In the genomic region with DNA sequence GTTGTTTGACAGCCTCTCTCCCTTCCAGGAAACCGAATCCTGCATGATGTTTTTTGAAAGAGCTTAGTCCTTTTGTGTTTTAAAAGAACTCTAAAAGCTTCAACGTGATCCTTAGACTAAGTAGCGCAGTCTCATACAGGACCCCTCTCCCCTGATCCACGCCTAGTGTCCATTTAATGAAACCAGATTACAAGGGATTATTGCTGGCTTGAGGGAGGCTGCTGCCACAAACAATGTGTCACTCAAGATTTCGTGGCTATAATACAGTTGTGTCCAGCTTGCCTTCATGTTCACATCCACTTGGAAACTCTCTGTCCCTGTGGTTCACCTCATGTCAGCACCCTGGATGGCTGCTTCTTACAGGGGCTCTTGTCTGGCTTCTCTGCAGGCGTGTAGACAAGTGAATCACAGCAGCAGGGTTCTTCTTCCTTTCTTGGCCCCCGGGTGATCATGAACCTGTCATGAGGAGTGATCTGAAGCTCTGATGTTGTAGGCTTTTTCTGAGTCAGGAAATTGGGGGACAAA, we compare ENCODE assay signal across 23 mouse cellular contexts.
"Had no signal": no experiment of that assay in that cellular context is flagged by ENCODE, and none has a peak within 500 bp of the region (broad histone marks: within the 10 kb centered on the region; RNA-seq: fewer than 3 reads in every experiment).

No protein-coding gene starts in this region.

- DNase-seq: gastrocnemius, postnatal 14 days; gastrocnemius, postnatal 36 days; heart, adult 18-20 months; heart, postnatal 14 days; heart, postnatal 36 days; kidney, adult 11 months; kidney, adult 2 months; kidney, adult 9 months; kidney, postnatal 14 days; kidney, postnatal 36 days; layer of hippocampus, adult 9-11 months; layer of hippocampus, postnatal 36 days; left cerebral cortex, postnatal 4 days had no signal

- H3K27ac ChIP-seq: heart, embryonic 10.5 days; hindbrain, embryonic 13.5 days; hindbrain, embryonic 15.5 days; hindbrain, postnatal 0 days; kidney, embryonic 15.5 days; kidney, postnatal 0 days; limb, embryonic 13.5 days; limb, embryonic 15.5 days had no signal

- H3K4me3 ChIP-seq: heart, embryonic 10.5 days; heart, embryonic 12.5 days; hindbrain, embryonic 13.5 days; hindbrain, embryonic 15.5 days; kidney, embryonic 15.5 days; limb, embryonic 13.5 days; limb, embryonic 15.5 days had no signal

- H3K4me2 ChIP-seq: heart, embryonic 12.5 days; hindbrain, embryonic 13.5 days; hindbrain, embryonic 15.5 days; kidney, embryonic 15.5 days; limb, embryonic 13.5 days; limb, embryonic 15.5 days had no signal

- H3K36me3 ChIP-seq: heart, embryonic 10.5 days; heart, embryonic 12.5 days; hindbrain, embryonic 13.5 days; hindbrain, embryonic 15.5 days; kidney, embryonic 15.5 days; limb, embryonic 13.5 days; limb, embryonic 15.5 days had no signal

- H3K27me3 ChIP-seq: hindbrain, embryonic 13.5 days; hindbrain, embryonic 15.5 days; kidney, embryonic 15.5 days; limb, embryonic 13.5 days; limb, embryonic 15.5 days had no signal

- H3K4me1 ChIP-seq: hindbrain, embryonic 13.5 days; kidney, embryonic 15.5 days; limb, embryonic 13.5 days; limb, embryonic 15.5 days had no signal

- ATAC-seq: hindbrain, postnatal 0 days; intestine, embryonic 16.5 days had no signal

- H3K9ac ChIP-seq: heart, embryonic 12.5 days; hindbrain, embryonic 13.5 days; hindbrain, embryonic 15.5 days; kidney, embryonic 15.5 days; limb, embryonic 13.5 days; limb, embryonic 15.5 days had no signal

- H3K9me3 ChIP-seq: heart, embryonic 10.5 days; heart, embryonic 12.5 days; hindbrain, embryonic 13.5 days; hindbrain, embryonic 15.5 days; kidney, embryonic 15.5 days; limb, embryonic 13.5 days; limb, embryonic 15.5 days had no signal
